Mouse (Mus musculus) naive thymus-derived CD4-positive, alpha-beta T cell, adult 2 months (primary cell): ENCODE measurements around the gene Ly6g6c.
A peak's percentile ranks its signal among the peaks of the same experiment; 100 is the strongest.

Experiments used
- DNase-seq: peaks from one replicate; pipeline ENCODE4 v3.0.0-alpha.2; 2011; ENCODE audit warnings: low read depth

Gene Ly6g6c

GRCm38 (mm10) chr17:35083929-35084497, 18.8 kb downstream of the Ly6g6c start:
- DNase-seq, result no peak

GRCm38 (mm10) chr17:35085208-35085865, 20.1 kb downstream of the Ly6g6c start, which contains the start of gene Ly6g6f:
Gene Ly6g6f, minus strand, starts transcription at chr17:35085610.
- no peak for DNase-seq

GRCm38 (mm10) chr17:35088151-35088550, 23.0 kb downstream of the Ly6g6c start:
- DNase-seq, result peak; percentile 35

- DNase-seq, result peak; percentile 97
Observed at GRCm38 (mm10) chr17:35088825-35089644, 23.8 kb downstream of the Ly6g6c start, which contains the start of gene Abhd16a. Gene Abhd16a, plus strand, starts transcription at chr17:35089263.

- DNase-seq, result peak; percentile 30
Observed at GRCm38 (mm10) chr17:35090166-35090932, 25.2 kb downstream of the Ly6g6c start.

- no peak for DNase-seq
Observed at GRCm38 (mm10) chr17:35092403-35093198, 27.4 kb downstream of the Ly6g6c start.

GRCm38 (mm10) chr17:35094475-35095365, 29.5 kb downstream of the Ly6g6c start:
- no peak for DNase-seq

DNA sequence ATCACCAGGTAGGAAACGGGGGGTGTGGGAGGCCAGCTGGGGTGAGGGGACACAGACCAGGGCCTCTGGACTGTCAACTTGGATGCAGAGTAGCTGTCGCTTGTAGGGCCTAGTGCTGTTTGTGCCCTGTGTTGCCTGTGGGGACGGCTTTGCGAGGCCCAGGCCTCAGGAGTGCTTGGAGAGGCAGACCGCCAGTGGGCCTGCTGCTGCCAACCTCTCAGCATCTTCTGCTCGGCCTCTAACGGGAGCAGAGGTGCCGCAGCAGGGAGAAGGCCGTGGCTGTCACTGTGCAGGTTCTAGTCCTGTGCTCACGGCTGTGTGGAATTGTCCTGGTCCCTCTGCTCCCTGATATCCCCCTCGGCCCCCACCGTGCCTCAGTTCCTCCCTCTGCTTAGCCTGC, 31.4 kb downstream of the Ly6g6c start:
- DNase-seq, result no peak

GRCm38 (mm10) chr17:35097164-35097655, 32.0 kb downstream of the Ly6g6c start:
- DNase-seq, result no peak

GRCm38 (mm10) chr17:35100196-35100765, 35.1 kb downstream of the Ly6g6c start:
- DNase-seq, result no peak

- no peak for DNase-seq
Observed at GRCm38 (mm10) chr17:35101161-35101560, 36.0 kb downstream of the Ly6g6c start.

GRCm38 (mm10) chr17:35102299-35102698, 37.1 kb downstream of the Ly6g6c start:
- DNase-seq, result no peak

- DNase-seq, result no peak
Observed at GRCm38 (mm10) chr17:35103221-35103690, 38.1 kb downstream of the Ly6g6c start.

- DNase-seq, result no peak
Observed at GRCm38 (mm10) chr17:35104079-35104478, 38.9 kb downstream of the Ly6g6c start.

GRCm38 (mm10) chr17:35104754-35105153, 39.6 kb downstream of the Ly6g6c start:
- no peak for DNase-seq

DNA sequence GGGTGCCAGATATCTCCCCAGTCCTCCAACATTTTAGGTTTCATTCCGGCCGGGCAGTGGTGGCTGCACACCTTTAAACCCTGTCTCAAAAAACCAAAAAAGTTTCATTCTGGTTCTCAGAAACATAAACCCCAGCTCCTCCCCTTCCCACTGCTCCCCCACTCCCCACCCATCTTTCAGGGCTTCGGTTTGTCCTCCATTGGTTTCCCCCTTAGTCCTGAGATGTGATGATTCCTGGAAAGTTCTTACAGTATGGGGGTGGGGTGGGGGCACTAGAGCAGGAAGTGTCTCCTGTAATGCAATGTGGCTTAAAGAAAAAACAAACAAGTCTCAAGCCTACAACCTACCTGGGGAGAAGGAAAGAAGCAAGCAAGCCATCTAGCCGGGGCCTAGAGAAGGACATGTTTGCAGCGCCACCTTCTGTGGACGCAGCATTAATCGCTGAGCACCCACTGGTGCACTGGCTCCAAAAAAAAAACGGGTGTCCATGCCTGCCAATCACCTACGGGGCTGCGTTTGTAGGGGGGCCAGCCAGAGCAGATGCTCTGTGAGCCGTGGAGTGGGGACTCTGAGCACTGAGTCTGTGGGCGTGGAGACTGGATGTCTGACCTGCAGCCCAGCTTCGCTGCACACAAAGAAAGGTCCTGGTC, 40.7 kb downstream of the Ly6g6c start:
- peak; percentile 50 for DNase-seq

GRCm38 (mm10) chr17:35106522-35106921, 41.3 kb downstream of the Ly6g6c start:
- no peak for DNase-seq

DNA sequence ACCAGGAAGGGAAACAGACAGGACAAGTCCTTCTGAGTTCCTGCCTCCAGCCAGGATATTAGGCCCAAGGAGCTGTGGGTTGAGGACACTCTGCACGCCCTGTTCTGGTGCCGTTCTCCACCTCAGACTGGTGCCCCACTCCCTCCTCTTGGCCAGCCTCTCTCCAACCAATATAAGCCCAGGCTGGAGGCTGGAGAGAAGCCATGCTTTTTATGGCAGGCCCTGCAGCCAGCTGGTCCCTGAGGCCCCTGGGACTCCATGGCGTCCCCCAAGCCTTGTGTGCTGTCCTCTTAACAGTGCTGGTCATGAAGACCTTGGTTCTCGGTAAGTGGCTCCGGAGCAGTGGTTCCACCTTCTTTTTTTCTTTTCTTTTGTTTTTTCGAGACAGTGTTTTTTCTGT, 42.9 kb downstream of the Ly6g6c start, which contains the start of gene Ly6g5c:
TSS of gene Ly6g5c (plus strand) at position 183 of the 400 bp plus-strand sequence.
- DNase-seq, result no peak

GRCm38 (mm10) chr17:35111774-35112173, 46.6 kb downstream of the Ly6g6c start:
- DNase-seq, result no peak
